Mouse (Mus musculus): Measurements from ENCODE around the gene Atrip.

GRCm38 (mm10) chr9:109038901-109039364, 35.0 kb downstream of the Atrip start:
- TF ChIP-seq CTCF (IDR thresholded peaks at IDR 0.05; ENCODE audit: insufficient read depth, low read length) = no peak
- peak; percentile 61; the same call in 1 of the 2 replicates for TF ChIP-seq POLR2A (IDR thresholded peaks at IDR 0.05; ENCODE audit: borderline replicate concordance, extremely low read depth, low read depth, low read length)
